Mouse (Mus musculus): ENCODE measurements at regions not wholly inside any gene's neighbourhood (a gene's known extent, or its start where the extent isn't known, plus 50 kb on each side); places are given as distances from the start of the nearest gene placed in this dataset.

- H3K27me3 ChIP-seq (ENCODE audit: control insufficient read depth, insufficient read depth, low read length), result peaks cover 23% of the 10 kb centered on the region
- TF ChIP-seq CTCF (IDR thresholded peaks at IDR 0.05; ENCODE audit: low read depth) (no peak), EP300 (IDR thresholded peaks at IDR 0.05; ENCODE audit: low read depth) (no peak)
- 0 out of 2 replicates have a peak, but pooled peaks have one; percentile 21 for ATAC-seq (ENCODE audit: insufficient read depth)
- WGBS (ENCODE audit: insufficient replicate concordance), result 17% methylated on average over 45 of the region's 45 CpGs
- H3K9me3 ChIP-seq (ENCODE audit: control insufficient read depth, low read length), result no peaks in the 10 kb centered on the region
- H3K36me3 ChIP-seq (replicated peaks; ENCODE audit: control insufficient read depth, insufficient read depth, low read depth), result no peaks in the 10 kb centered on the region
- no peak for DNase-seq (ENCODE audit: low read depth in 3 of 3, low spot score in 3 of 3)
- H3K4me2 ChIP-seq (ENCODE audit: low read depth), result peak overlapping the region; percentile 32
- H3K27ac ChIP-seq, result no peak overlapping the region
- H3K9ac ChIP-seq (replicated peaks), result no peak overlapping the region
- no peaks in the 10 kb centered on the region for H3K4me1 ChIP-seq (replicated peaks; ENCODE audit: control insufficient read depth in 2 of 2, insufficient read depth in 2 of 2, low read length in 1 of 2)
- no peak overlapping the region for H3K4me3 ChIP-seq (ENCODE audit: insufficient read depth in 1 of 2, low read depth in 2 of 2, low read length in 2 of 2)
Observed at GRCm38 (mm10) chr15:85660528-85661392, 74.0 kb upstream of the Ppara start.

- no peak overlapping the region for H3K4me3 ChIP-seq (ENCODE audit: insufficient read depth in 1 of 2, low read depth in 2 of 2, low read length in 2 of 2)
- H3K9me3 ChIP-seq (ENCODE audit: control insufficient read depth, low read length), result no peaks in the 10 kb centered on the region
- no peaks in the 10 kb centered on the region for H3K36me3 ChIP-seq (replicated peaks; ENCODE audit: control insufficient read depth, insufficient read depth, low read depth)
- no peak overlapping the region for H3K9ac ChIP-seq (replicated peaks)
- no peak for DNase-seq (ENCODE audit: low read depth in 3 of 3, low spot score in 3 of 3)
- H3K27ac ChIP-seq, result no peak overlapping the region
- no peak for TF ChIP-seq EP300 (IDR thresholded peaks at IDR 0.05; ENCODE audit: low read depth)
- no peak for TF ChIP-seq CTCF (IDR thresholded peaks at IDR 0.05; ENCODE audit: low read depth)
- peaks cover 23% of the 10 kb centered on the region for H3K27me3 ChIP-seq (ENCODE audit: control insufficient read depth, insufficient read depth, low read length)
- no peak for ATAC-seq (ENCODE audit: insufficient read depth)
- no peak overlapping the region for H3K4me2 ChIP-seq (ENCODE audit: low read depth)
- H3K4me1 ChIP-seq (replicated peaks; ENCODE audit: control insufficient read depth in 2 of 2, insufficient read depth in 2 of 2, low read length in 1 of 2), result no peaks in the 10 kb centered on the region
- WGBS (ENCODE audit: insufficient replicate concordance), result 48% methylated on average over 2 of the region's 2 CpGs
Observed at GRCm38 (mm10) chr15:85661393-85661690, 73.4 kb upstream of the Ppara start.

- no peaks in the 10 kb centered on the region for H3K36me3 ChIP-seq (replicated peaks; ENCODE audit: control insufficient read depth, insufficient read depth, low read depth)
- WGBS (ENCODE audit: insufficient replicate concordance), result 72% methylated on average over 5 of the region's 5 CpGs
Observed at GRCm38 (mm10) chr15:85661771-85662170, 73.0 kb upstream of the Ppara start.

GRCm38 (mm10) chr15:85662271-85662670, 72.5 kb upstream of the Ppara start:
- no peak overlapping the region for H3K4me3 ChIP-seq (ENCODE audit: insufficient read depth in 1 of 2, low read depth in 2 of 2, low read length in 2 of 2)
- ATAC-seq (ENCODE audit: insufficient read depth) (no peak), DNase-seq (ENCODE audit: low read depth in 3 of 3, low spot score in 3 of 3) (no peak)
- no peak for TF ChIP-seq EP300 (IDR thresholded peaks at IDR 0.05; ENCODE audit: low read depth)
- TF ChIP-seq CTCF (IDR thresholded peaks at IDR 0.05; ENCODE audit: low read depth), result no peak
- no peaks in the 10 kb centered on the region for H3K9me3 ChIP-seq (ENCODE audit: control insufficient read depth, low read length)
- no peaks in the 10 kb centered on the region for H3K4me1 ChIP-seq (replicated peaks; ENCODE audit: control insufficient read depth in 2 of 2, insufficient read depth in 2 of 2, low read length in 1 of 2)
- H3K27me3 ChIP-seq (ENCODE audit: control insufficient read depth, insufficient read depth, low read length), result peaks cover 26% of the 10 kb centered on the region
- no peak overlapping the region for H3K9ac ChIP-seq (replicated peaks)
- 54% methylated on average over 8 of the region's 8 CpGs for WGBS (ENCODE audit: insufficient replicate concordance)
- no peak overlapping the region for H3K4me2 ChIP-seq (ENCODE audit: low read depth)
- no peak overlapping the region for H3K27ac ChIP-seq
- no peaks in the 10 kb centered on the region for H3K36me3 ChIP-seq (replicated peaks; ENCODE audit: control insufficient read depth, insufficient read depth, low read depth)

More at GRCm38 (mm10) chr15:85661771-85662170, 73.0 kb upstream of the Ppara start:
- no peaks in the 10 kb centered on the region for H3K4me1 ChIP-seq (replicated peaks; ENCODE audit: control insufficient read depth in 2 of 2, insufficient read depth in 2 of 2, low read length in 1 of 2)
- no peak overlapping the region for H3K4me3 ChIP-seq (ENCODE audit: insufficient read depth in 1 of 2, low read depth in 2 of 2, low read length in 2 of 2)
- no peak for TF ChIP-seq EP300 (IDR thresholded peaks at IDR 0.05; ENCODE audit: low read depth)
- no peak for TF ChIP-seq CTCF (IDR thresholded peaks at IDR 0.05; ENCODE audit: low read depth)
- H3K9me3 ChIP-seq (ENCODE audit: control insufficient read depth, low read length), result no peaks in the 10 kb centered on the region
- no peak for DNase-seq (ENCODE audit: low read depth in 3 of 3, low spot score in 3 of 3)
- ATAC-seq (ENCODE audit: insufficient read depth), result no peak
- H3K27me3 ChIP-seq (ENCODE audit: control insufficient read depth, insufficient read depth, low read length), result peaks cover 26% of the 10 kb centered on the region
- no peak overlapping the region for H3K9ac ChIP-seq (replicated peaks)
- no peak overlapping the region for H3K27ac ChIP-seq
- no peak overlapping the region for H3K4me2 ChIP-seq (ENCODE audit: low read depth)

GRCm38 (mm10) chr15:85662673-85663072, 72.1 kb upstream of the Ppara start:
- H3K4me1 ChIP-seq (replicated peaks; ENCODE audit: control insufficient read depth in 2 of 2, insufficient read depth in 2 of 2, low read length in 1 of 2), result no peaks in the 10 kb centered on the region
- no peak overlapping the region for H3K9ac ChIP-seq (replicated peaks)
- no peaks in the 10 kb centered on the region for H3K9me3 ChIP-seq (ENCODE audit: control insufficient read depth, low read length)
- H3K4me3 ChIP-seq (ENCODE audit: insufficient read depth in 1 of 2, low read depth in 2 of 2, low read length in 2 of 2), result no peak overlapping the region
- TF ChIP-seq CTCF (IDR thresholded peaks at IDR 0.05; ENCODE audit: low read depth) (no peak), EP300 (IDR thresholded peaks at IDR 0.05; ENCODE audit: low read depth) (no peak)
- H3K27me3 ChIP-seq (ENCODE audit: control insufficient read depth, insufficient read depth, low read length), result peaks cover 28% of the 10 kb centered on the region
- ATAC-seq (ENCODE audit: insufficient read depth) (no peak), DNase-seq (ENCODE audit: low read depth in 3 of 3, low spot score in 3 of 3) (no peak)
- WGBS (ENCODE audit: insufficient replicate concordance), result 56% methylated on average over 4 of the region's 4 CpGs
- no peak overlapping the region for H3K27ac ChIP-seq
- no peak overlapping the region for H3K4me2 ChIP-seq (ENCODE audit: low read depth)
- no peaks in the 10 kb centered on the region for H3K36me3 ChIP-seq (replicated peaks; ENCODE audit: control insufficient read depth, insufficient read depth, low read depth)

Data from liver, embryonic 14.5 days (tissue).